Mouse (Mus musculus) embryonic stem cell, embryonic (primary cell): ENCODE measurements around the gene Smad9.

Source experiments
- CTCF ChIA-PET, 4 experiments: fragments of 300-600 bp in 2 of 4; fragments of 350-600 bp in 2 of 4; sonication (Branson Sonifier 250); formaldehyde crosslinking; loops; one replicate each; lab custom pipeline; 2022; ENCODE audit warnings: inconsistent platforms in 2 of 4; lab: Charles Lee
- POLR2A ChIA-PET, 4 experiments: fragments of 300-600 bp in 2 of 4; fragments of 350-600 bp in 2 of 4; sonication (Branson Sonifier 250); formaldehyde crosslinking; loops; one replicate each; lab custom pipeline; 2022; ENCODE audit warnings: antibody characterized with exemption in 4 of 4, inconsistent platforms in 1 of 4; lab: Charles Lee

Smad9 gene

DNA sequence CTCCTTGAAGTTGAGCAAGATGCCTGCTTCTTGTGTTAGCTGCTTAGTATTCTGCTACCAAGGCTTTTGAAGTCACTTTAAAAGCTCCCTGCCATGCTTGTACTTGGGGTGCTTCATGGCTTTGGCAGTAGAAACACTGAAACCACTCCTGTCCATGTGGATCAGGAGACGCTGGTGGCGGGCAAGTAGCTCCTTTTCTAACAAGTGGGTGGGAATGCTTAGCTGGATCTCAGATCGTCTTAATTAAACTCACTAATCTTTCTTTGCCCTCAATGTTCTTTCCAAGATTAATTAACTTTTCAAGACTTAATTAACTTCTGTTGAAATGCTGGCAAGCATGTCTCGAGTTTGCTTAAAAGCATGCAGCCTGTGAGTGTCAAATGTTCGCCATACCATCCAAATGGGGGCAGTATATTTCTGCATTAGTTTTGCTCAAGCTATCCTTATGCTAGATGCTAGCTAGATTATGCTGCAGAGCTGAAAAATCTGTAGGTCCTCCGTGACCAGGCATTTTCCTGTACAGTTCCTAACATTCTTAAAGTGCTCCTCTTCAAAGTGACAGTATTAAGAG, 58.1 kb downstream of the Smad9 start:
- POLR2A ChIA-PET, result interaction anchor here in 1 of 4 experiments (0.6 kb wide), 1 partner anchor 21 kb away, joined by 3 read pairs; no protein-coding TSS in a partner anchor

DNA sequence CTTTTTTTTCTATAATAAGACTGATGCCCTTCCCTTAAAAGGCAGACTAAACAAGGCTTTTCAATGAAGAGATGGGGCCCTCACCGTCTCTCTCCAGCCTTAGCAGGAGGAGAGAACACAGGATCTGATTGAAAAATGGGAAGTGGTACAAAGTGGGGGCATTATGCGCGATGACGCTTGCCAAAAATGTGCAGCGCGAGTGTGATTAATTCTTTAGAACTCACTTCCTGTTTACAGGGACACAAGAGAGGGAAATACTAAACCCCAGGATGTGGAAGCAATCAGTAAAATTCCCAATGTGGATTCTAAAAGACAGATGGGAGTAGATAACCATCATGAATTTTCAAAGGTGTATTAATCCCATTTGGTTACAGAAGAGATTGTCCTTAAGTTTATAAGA, 59.2 kb downstream of the Smad9 start:
- ChIA-PET CTCF (interaction anchor here in 3 of 4 experiments (0.6 to 1.9 kb wide), 5 partner anchors 8 to 231 kb away, joined by 3 to 10 read pairs (median 3); no protein-coding TSS in a partner anchor), POLR2A (no interaction called here)

More for the DNA sequence above, 58.1 kb downstream of the Smad9 start:
- CTCF ChIA-PET, result interaction anchor here in 2 of 4 experiments (0.7 to 1.9 kb wide), 7 partner anchors 9 to 248 kb away, joined by 3 to 8 read pairs (median 3); no protein-coding TSS in a partner anchor

DNA sequence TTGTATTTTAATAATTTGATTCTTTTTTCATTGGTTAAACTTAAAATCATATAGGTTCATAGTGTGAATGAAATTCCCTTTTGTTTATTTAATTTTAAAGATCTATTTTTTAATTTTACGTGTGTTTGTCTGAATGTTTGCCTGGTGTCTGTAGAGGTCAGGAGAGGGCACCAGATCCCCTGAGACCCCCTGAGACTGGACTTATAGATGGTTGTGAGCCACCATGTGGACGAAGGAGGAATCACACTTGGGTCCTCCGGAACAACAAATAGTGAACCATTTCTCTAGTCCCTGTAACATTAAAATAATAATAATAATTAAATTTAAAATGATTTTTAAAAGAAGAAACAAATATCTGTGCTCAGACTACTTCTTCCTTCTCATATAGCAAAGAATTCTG, 59.9 kb downstream of the Smad9 start:
- ChIA-PET POLR2A (no interaction called here), CTCF (interaction anchor here in 1 of 4 experiments (0.9 kb wide), 1 partner anchor 248 kb away, joined by 3 read pairs; no protein-coding TSS in a partner anchor)

DNA sequence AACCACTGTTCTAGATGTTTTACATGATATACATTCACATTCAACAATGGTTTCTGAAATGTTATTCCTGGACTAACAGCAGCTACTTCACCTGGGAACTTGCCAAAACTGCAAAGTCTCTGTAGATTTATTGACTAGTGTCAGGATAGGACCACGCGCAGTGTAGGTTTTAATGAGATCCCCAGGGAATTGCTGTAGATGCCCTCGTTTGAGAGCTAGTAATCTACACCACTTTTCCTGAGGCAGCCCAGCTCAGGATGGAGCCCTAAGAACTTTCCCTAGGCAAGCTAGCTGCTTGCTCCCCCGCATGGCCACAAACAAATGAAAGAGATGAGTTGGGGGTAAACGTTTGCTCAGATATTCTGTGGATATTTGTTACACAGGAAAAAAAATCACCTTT, 67.1 kb downstream of the Smad9 start:
- ChIA-PET POLR2A (no interaction called here), CTCF (interaction anchor here in 1 of 4 experiments (1.0 kb wide), 1 partner anchor 9 kb away, joined by 3 read pairs; no protein-coding TSS in a partner anchor)

DNA sequence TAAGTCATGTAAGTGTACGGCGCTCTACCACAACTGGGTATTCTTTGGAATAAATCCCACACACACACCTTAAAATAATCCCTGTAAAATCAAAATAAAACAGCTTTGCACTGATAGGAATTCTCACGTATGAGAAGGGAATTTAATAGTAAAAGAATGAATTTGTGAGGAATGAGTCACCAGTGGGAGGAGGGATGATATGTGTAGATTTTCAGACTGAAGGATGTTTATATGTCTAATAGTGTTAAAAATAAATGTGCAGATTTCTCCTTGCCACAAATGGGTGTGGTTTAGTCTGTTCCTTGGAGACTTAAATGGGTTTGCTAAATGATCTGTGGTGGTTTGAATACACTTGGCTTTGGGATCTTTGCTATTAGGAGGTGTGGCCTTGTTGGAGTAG, 77.1 kb downstream of the Smad9 start:
- CTCF ChIA-PET, result no interaction called here
- POLR2A ChIA-PET, result no interaction called here

DNA sequence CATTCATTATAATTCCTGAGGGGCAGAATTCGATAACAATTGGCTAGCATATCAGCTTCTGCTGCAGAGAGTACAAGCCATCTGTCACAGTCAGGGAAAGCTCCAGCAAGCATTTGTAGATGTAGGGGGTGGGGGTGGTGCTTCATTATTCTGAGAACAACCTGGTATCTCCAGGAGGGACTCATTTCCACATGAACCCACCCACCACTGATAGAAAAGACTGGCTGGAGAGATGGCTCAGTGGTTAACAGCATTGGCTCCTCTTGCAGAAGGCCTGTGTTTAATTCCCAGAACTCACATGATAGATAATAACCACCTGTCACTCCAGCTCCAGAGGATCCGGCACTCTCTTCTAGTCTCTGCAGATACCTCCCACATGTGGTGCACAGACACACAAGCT, 80.0 kb downstream of the Smad9 start:
- ChIA-PET POLR2A (interaction anchor here in 1 of 4 experiments (1.6 kb wide), 1 partner anchor 10 kb away, joined by 4 read pairs; no protein-coding TSS in a partner anchor), CTCF (interaction anchor here in 1 of 4 experiments (0.6 kb wide), 1 partner anchor 190 kb away, joined by 3 read pairs; no protein-coding TSS in a partner anchor)
